Mouse (Mus musculus) midbrain, embryonic 14.5 days (tissue): ENCODE measurements at regions not wholly inside any gene's neighbourhood (a gene's known extent, or its start where the extent isn't known, plus 50 kb on each side); places are given as distances from the start of the nearest gene placed in this dataset.

Source experiments
- ATAC-seq: fragments of 200-750 bp; cut with Nextera tagmentation; 2 replicates; pipeline ENCODE4 v1.8.0; 2017; ENCODE audit warnings: moderate number of reproducible peaks, moderate library complexity; ENCODE audit not compliant: low FRiP score, low TSS enrichment
- DNase-seq: peaks from one replicate; pipeline ENCODE4 v3.0.0-alpha.2; 2015
- H3K27ac ChIP-seq: fragments of 300-500 bp; sonication (generic); replicated peaks from 2 replicates; pipeline ENCODE4 v1.5.1; 2014; ENCODE audit warnings: mild to moderate bottlenecking, low read depth, low read length, moderate library complexity
- H3K27me3 ChIP-seq: fragments of 300-500 bp; sonication (generic); 2 replicates; pipeline ENCODE4 v1.6.1; 2014; ENCODE audit warnings: low read length, control low read depth, mixed read lengths; ENCODE audit not compliant: control insufficient read depth, insufficient read depth
- H3K36me3 ChIP-seq: fragments of 300-500 bp; sonication (generic); 2 replicates; pipeline ENCODE4 v1.6.1; 2014; ENCODE audit warnings: low read length, control low read depth; ENCODE audit not compliant: control insufficient read depth, insufficient read depth
- H3K4me1 ChIP-seq: fragments of 300-500 bp; sonication (generic); 2 replicates; pipeline ENCODE4 v1.6.1; 2014; ENCODE audit warnings: mild to moderate bottlenecking, antibody characterized with exemption, low read length, control low read depth; ENCODE audit not compliant: control insufficient read depth, insufficient read depth
- H3K4me2 ChIP-seq: fragments of 300-500 bp; sonication (generic); 2 replicates; pipeline ENCODE4 v1.6.1; 2014; ENCODE audit warnings: mild to moderate bottlenecking, low read length, moderate library complexity
- H3K4me3 ChIP-seq: fragments of 300-500 bp; sonication (generic); replicated peaks from 2 replicates; pipeline ENCODE4 v1.5.1; 2014; ENCODE audit warnings: low read depth, low read length
- H3K9ac ChIP-seq: fragments of 300-500 bp; sonication (generic); replicated peaks from 2 replicates; pipeline ENCODE4 v1.6.1; 2014; ENCODE audit warnings: mild to moderate bottlenecking, low read length, moderate library complexity
- H3K9me3 ChIP-seq: fragments of 300-500 bp; sonication (generic); 2 replicates; pipeline ENCODE4 v1.6.1; 2016; ENCODE audit warnings: low read length, control low read depth, mixed read lengths; ENCODE audit not compliant: control insufficient read depth
- WGBS: fragments of 180-500 bp; shearing (Covaris S2); extraction: QIAGEN DNeasy Blood & Tissue Kit; methylation state at CpG from one replicate; pipeline ENCODE4 v1.1.7; 2014; 5-methylcytosine and 5-hydroxymethylcytosine counted together

GRCm38 (mm10) chr1:90283912-90284636 lies 80.3 kb downstream of the Ackr3 start:
- Histone ChIP-seq H3K4me2 (no peak overlapping the region), H3K4me3 (no peak overlapping the region), H3K36me3 (no peaks in the 10 kb centered on the region), H3K4me1 (peaks cover 26% of the 10 kb centered on the region), H3K9me3 (no peaks in the 10 kb centered on the region), H3K27me3 (no peaks in the 10 kb centered on the region), H3K9ac (no peak overlapping the region), H3K27ac (peak overlapping the region; percentile 65)
- peak; percentile 77 for DNase-seq
- ATAC-seq: no peak
- 60% methylated on average over 6 of the region's 6 CpGs for WGBS

- Histone ChIP-seq H3K36me3 (no peaks in the 10 kb centered on the region), H3K9ac (no peak overlapping the region), H3K4me3 (no peak overlapping the region), H3K4me1 (peaks cover 38% of the 10 kb centered on the region), H3K27ac (0 out of 2 replicates have a peak overlapping the region, but pooled peaks have one; percentile 3), H3K9me3 (no peaks in the 10 kb centered on the region), H3K4me2 (no peak overlapping the region), H3K27me3 (no peaks in the 10 kb centered on the region)
- DNase-seq (no peak), ATAC-seq (no peak)
- WGBS: 22% methylated on average over 4 of the region's 4 CpGs
Observed at GRCm38 (mm10) chr1:90285318-90285717, 81.5 kb downstream of the Ackr3 start.

- no peak overlapping the region for H3K4me2 ChIP-seq
- WGBS: 93% methylated on average over 3 of the region's 3 CpGs
- no peak for DNase-seq
- H3K4me1 ChIP-seq: peaks cover 39% of the 10 kb centered on the region
- H3K27ac ChIP-seq: no peak overlapping the region
- no peaks in the 10 kb centered on the region for H3K9me3 ChIP-seq
- no peak overlapping the region for H3K4me3 ChIP-seq
- H3K27me3 ChIP-seq: no peaks in the 10 kb centered on the region
- no peaks in the 10 kb centered on the region for H3K36me3 ChIP-seq
- no peak for ATAC-seq
- H3K9ac ChIP-seq: no peak overlapping the region
Observed at GRCm38 (mm10) chr1:90287251-90287650, 83.5 kb downstream of the Ackr3 start.

- H3K4me2 ChIP-seq: no peak overlapping the region
- no peaks in the 10 kb centered on the region for H3K9me3 ChIP-seq
- H3K4me1 ChIP-seq: peaks cover 27% of the 10 kb centered on the region
- H3K9ac ChIP-seq: no peak overlapping the region
- no peaks in the 10 kb centered on the region for H3K36me3 ChIP-seq
- ATAC-seq (no peak), DNase-seq (no peak)
- H3K4me3 ChIP-seq: no peak overlapping the region
- H3K27ac ChIP-seq: no peak overlapping the region
- no peaks in the 10 kb centered on the region for H3K27me3 ChIP-seq
- WGBS: 43% methylated on average over 8 of the region's 8 CpGs
Observed at GRCm38 (mm10) chr1:90288892-90289731, 85.3 kb downstream of the Ackr3 start.

- 9% methylated on average over 6 of the region's 6 CpGs for WGBS
- Histone ChIP-seq H3K27me3 (no peaks in the 10 kb centered on the region), H3K9ac (no peak overlapping the region), H3K4me3 (no peak overlapping the region), H3K27ac (peak overlapping the region; percentile 16; the same call in 1 of the 2 replicates), H3K4me2 (no peak overlapping the region), H3K9me3 (no peaks in the 10 kb centered on the region), H3K4me1 (peaks cover 20% of the 10 kb centered on the region), H3K36me3 (no peaks in the 10 kb centered on the region)
- peak; percentile 40 for DNase-seq
- no peak for ATAC-seq
Observed at GRCm38 (mm10) chr1:90289732-90290215, 86.0 kb downstream of the Ackr3 start.

GRCm38 (mm10) chr1:90290428-90291197 lies 86.8 kb downstream of the Ackr3 start:
- peak; percentile 63 for DNase-seq
- H3K4me1 ChIP-seq: peaks cover 12% of the 10 kb centered on the region
- H3K27ac ChIP-seq: peak overlapping the region; percentile 45; the same call in 1 of the 2 replicates
- H3K36me3 ChIP-seq: no peaks in the 10 kb centered on the region
- no peak overlapping the region for H3K4me3 ChIP-seq
- no peak overlapping the region for H3K9ac ChIP-seq
- ATAC-seq: peak; percentile 17; the same call in 1 of the 2 replicates
- H3K27me3 ChIP-seq: no peaks in the 10 kb centered on the region
- H3K9me3 ChIP-seq: no peaks in the 10 kb centered on the region
- WGBS: 17% methylated on average over 7 of the region's 7 CpGs
- no peak overlapping the region for H3K4me2 ChIP-seq

- H3K4me3 ChIP-seq: no peak overlapping the region
- WGBS: 52% methylated on average over 1 of the region's 1 CpGs
- H3K27ac ChIP-seq: 0 out of 2 replicates have a peak overlapping the region, but pooled peaks have one; percentile 45
- H3K9me3 ChIP-seq: no peaks in the 10 kb centered on the region
- ATAC-seq (no peak), DNase-seq (no peak)
- no peaks in the 10 kb centered on the region for H3K36me3 ChIP-seq
- no peak overlapping the region for H3K4me2 ChIP-seq
- peaks cover 12% of the 10 kb centered on the region for H3K4me1 ChIP-seq
- no peaks in the 10 kb centered on the region for H3K27me3 ChIP-seq
- H3K9ac ChIP-seq: no peak overlapping the region
Observed at GRCm38 (mm10) chr1:90291256-90291655, 87.5 kb downstream of the Ackr3 start.

- Histone ChIP-seq H3K4me3 (no peak overlapping the region), H3K36me3 (no peaks in the 10 kb centered on the region), H3K27ac (no peak overlapping the region), H3K9me3 (no peaks in the 10 kb centered on the region), H3K4me2 (no peak overlapping the region), H3K4me1 (no peaks in the 10 kb centered on the region), H3K9ac (no peak overlapping the region), H3K27me3 (no peaks in the 10 kb centered on the region)
- ATAC-seq: no peak
- DNase-seq: no peak
- 72% methylated on average over 5 of the region's 5 CpGs for WGBS
Observed at GRCm38 (mm10) chr1:90297751-90298150, 94.0 kb downstream of the Ackr3 start.
